Mouse (Mus musculus): ENCODE measurements around the gene Ppm1e.

DNA sequence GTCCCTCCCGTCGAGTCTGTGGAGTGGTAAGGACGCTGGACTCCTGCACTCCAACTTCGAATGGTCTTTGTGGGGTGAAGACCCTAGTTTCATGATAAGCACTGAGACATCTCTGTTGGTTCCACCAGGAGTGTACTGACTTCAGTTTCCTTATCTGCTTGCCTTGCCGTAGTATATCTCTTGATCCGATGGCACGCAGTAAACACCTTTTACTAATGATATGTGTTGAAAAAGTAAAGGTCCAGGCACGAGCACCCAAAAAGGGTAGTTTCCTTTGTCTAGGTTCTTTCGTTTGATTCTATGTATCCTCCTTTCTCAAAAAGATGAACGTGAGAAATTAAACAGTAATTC, 414 bp upstream of the Ppm1e start:
- TF ChIP-seq USF1 (IDR thresholded peaks at IDR 0.05; ENCODE audit: low read depth, low read length) (no peak), RAD21 (IDR thresholded peaks at IDR 0.05; ENCODE audit: low read depth, low read length) (no peak), IRF4 (IDR thresholded peaks at IDR 0.05; ENCODE audit: low read depth, low read length) (0 out of 2 replicates have a peak, but pooled peaks have one; percentile 3), MEF2A (IDR thresholded peaks at IDR 0.05; ENCODE audit: borderline replicate concordance, low read depth, low read length) (no peak), MYC (IDR thresholded peaks at IDR 0.05; ENCODE audit: low read depth, low read length) (no peak)
